11 mouse cellular contexts compared by ENCODE assay signal in genomic region chr7:51627001-51627631, GRCm38 (mm10). TPM values are rescaled to one million over a fixed set of nuclear protein-coding genes. Genes with fewer than 3 reads are reported as not detected.
A peak's percentile ranks its signal among the peaks of the same experiment; 100 is the strongest.
DNase-seq lines count a peak whose midpoint lies in the region; ATAC-seq and TF ChIP-seq lines count a peak whose summit lies in the region.
"Had no signal": no experiment of that assay in that cellular context is flagged by ENCODE, and none has a peak within 500 bp of the region (broad histone marks: within the 10 kb centered on the region; RNA-seq: fewer than 3 reads in every experiment).

No protein-coding gene starts in this region.

- intact Hi-C loops in left cerebral cortex, postnatal 4 days (cut with DNase I): no loop called here

- DNase-seq in kidney, adult 11 months: no peak
- peak; percentile 75 for DNase-seq in left cerebral cortex, postnatal 4 days
- peak; percentile 64 for DNase-seq in retina, embryonic 14.5 days (ENCODE audit: low spot score)
- no peak for DNase-seq in kidney, adult 2 months
- no peak for DNase-seq in layer of hippocampus, postnatal 25 days (ENCODE audit: extremely low spot score in 1 of 2, low spot score in 1 of 2)
- DNase-seq: heart, adult 11 months; layer of hippocampus, adult 9-11 months had no signal

- no peak overlapping the region for H3K4me3 ChIP-seq in kidney, embryonic 14.5 days (ENCODE audit: low read length)
- H3K4me3 ChIP-seq in embryonic facial prominence, embryonic 12.5 days: no peak overlapping the region
- no peak overlapping the region for H3K4me3 ChIP-seq in kidney, adult 2 months (ENCODE audit: insufficient read depth, low read depth, low read length)

- no peaks in the 10 kb centered on the region for H3K4me1 ChIP-seq in kidney, embryonic 14.5 days (ENCODE audit: control insufficient read depth, insufficient read depth, low read length)
- H3K4me1 ChIP-seq in embryonic facial prominence, embryonic 12.5 days: no peaks in the 10 kb centered on the region
- no peaks in the 10 kb centered on the region for H3K4me1 ChIP-seq in kidney, adult 2 months (ENCODE audit: control insufficient read depth, insufficient read depth, low read length)

- peaks cover 76% of the 10 kb centered on the region for H3K27me3 ChIP-seq in kidney, embryonic 14.5 days (ENCODE audit: control insufficient read depth, insufficient read depth, low read length)
- peaks cover 62% of the 10 kb centered on the region for H3K27me3 ChIP-seq in embryonic facial prominence, embryonic 12.5 days
- peaks cover 3% of the 10 kb centered on the region for H3K27me3 ChIP-seq in kidney, adult 2 months (replicated peaks; ENCODE audit: control insufficient read depth, insufficient read depth, low read length)
- H3K27me3 ChIP-seq: CH12.LX had no signal

- TF ChIP-seq CTCF in kidney, adult 2 months (conservative IDR thresholded peaks at IDR 0.05; ENCODE audit: insufficient read depth, insufficient read length, low read depth, low read length): no peak

- no peak for TF ChIP-seq POLR2A in kidney, adult 2 months (IDR thresholded peaks at IDR 0.05; ENCODE audit: low read depth, low read length)

- WGBS in kidney, embryonic 14.5 days: 1% methylated on average over 26 of the region's 26 CpGs
- under 1% methylated on average over 26 of the region's 26 CpGs for WGBS in embryonic facial prominence, embryonic 12.5 days
- WGBS in kidney, adult 2 months: 2% methylated on average over 26 of the region's 26 CpGs

- no peak overlapping the region for H3K9ac ChIP-seq in kidney, embryonic 14.5 days (ENCODE audit: low read depth, low read length)
- H3K9ac ChIP-seq in embryonic facial prominence, embryonic 12.5 days: no peak overlapping the region

- no peak overlapping the region for H3K4me2 ChIP-seq in kidney, embryonic 14.5 days (replicated peaks; ENCODE audit: low read depth, low read length)
- H3K4me2 ChIP-seq in embryonic facial prominence, embryonic 12.5 days (replicated peaks): no peak overlapping the region

- no peaks in the 10 kb centered on the region for H3K36me3 ChIP-seq in kidney, embryonic 14.5 days (ENCODE audit: control insufficient read depth, insufficient read depth, low read length)
- H3K36me3 ChIP-seq in embryonic facial prominence, embryonic 12.5 days: no peaks in the 10 kb centered on the region
- H3K36me3 ChIP-seq in kidney, adult 2 months (ENCODE audit: control insufficient read depth, insufficient read depth, low read length): no peaks in the 10 kb centered on the region

- peak; percentile 49; the same call in 1 of the 2 replicates for ATAC-seq in kidney, embryonic 14.5 days (ENCODE audit: low FRiP score, low TSS enrichment)
- peak; percentile 83 for ATAC-seq in embryonic facial prominence, embryonic 12.5 days (ENCODE audit: insufficient number of reproducible peaks, insufficient read depth, low FRiP score, low TSS enrichment)
- ATAC-seq in erythroblast, adult 5-6 weeks (replicated peaks; ENCODE audit: low FRiP score, poor library complexity, severe bottlenecking): no peak

- H3K9me3 ChIP-seq in kidney, embryonic 14.5 days (ENCODE audit: control insufficient read depth, low read length): no peaks in the 10 kb centered on the region
- no peaks in the 10 kb centered on the region for H3K9me3 ChIP-seq in embryonic facial prominence, embryonic 12.5 days

- H3K27ac ChIP-seq in kidney, embryonic 14.5 days (ENCODE audit: low read depth, low read length): no peak overlapping the region
- H3K27ac ChIP-seq in embryonic facial prominence, embryonic 12.5 days: no peak overlapping the region
- no peak overlapping the region for H3K27ac ChIP-seq in kidney, adult 2 months (ENCODE audit: insufficient read depth, low read depth, low read length)

RNA-seq across cellular contexts. Expression of gene Slc17a6, which starts 5.3 kb away (rescaled TPM):
- not detected in 2 replicates for polyA plus RNA-seq in kidney, embryonic 14.5 days (2014; fragmentation: Nextera tagmentation; extraction: Ambion mirVana)
- polyA plus RNA-seq in embryonic facial prominence, embryonic 12.5 days (2016; fragmentation: Nextera tagmentation; extraction: Ambion mirVana): 4.6 and 6.3 TPM in 2 replicates
- total RNA-seq in left cerebral cortex, postnatal 4 days (2021): 10 to 100 TPM; 44.0 to 60.2 TPM
- total RNA-seq in erythroblast, adult 5-6 weeks (2015; ENCODE audit: low replicate concordance): not detected in 2 replicates
- total RNA-seq in erythroblast, adult 5-6 weeks (2017; ENCODE audit: low replicate concordance): not detected in 2 replicates
- polyA plus RNA-seq in kidney, adult 2 months (2012; rRNA removed): not detected in 2 replicates
- total RNA-seq in layer of hippocampus, postnatal 25 days (2021): 10 to 100 TPM; 13.2 to 14.8 TPM
- total RNA-seq: CH12.LX had no signal

Comparison
In these comparisons a context has a peak if more than half of its experiments do, and no peak if none do; other contexts are left out.
1. DNase-seq: peak in left cerebral cortex, postnatal 4 days (single experiment) and retina, embryonic 14.5 days (single experiment); none in kidney, adult 11 months (single experiment), kidney, adult 2 months (single experiment) and layer of hippocampus, postnatal 25 days (0 of 2).
2. RNA of gene Slc17a6, which starts 5.3 kb away (total RNA-seq): 44.0 to 60.2 TPM in left cerebral cortex, postnatal 4 days and 13.2 to 14.8 TPM in layer of hippocampus, postnatal 25 days; not detected in erythroblast, adult 5-6 weeks; every median in the first group is over 10 times any median in the second.